Mouse (Mus musculus) gastrocnemius, adult 18-20 months (tissue): ENCODE measurements around the gene Tcp1. TPM values are rescaled to one million over a fixed set of nuclear protein-coding genes. Genes with fewer than 3 reads are reported as not detected.

ENCODE experiments used
- DNase-seq: peaks from one replicate; pipeline ENCODE4 v3.0.0; 2021; ENCODE audit warnings: low spot score
- total RNA-seq, 2 experiments: library from RNA; stranded (reverse); gene quantifications; 2 replicates each; pipeline ENCODE4 v1.2.3; 2021

The Tcp1 gene
- total RNA-seq, 2 experiments from 2014 or later, result 167 to 180 TPM

DNA sequence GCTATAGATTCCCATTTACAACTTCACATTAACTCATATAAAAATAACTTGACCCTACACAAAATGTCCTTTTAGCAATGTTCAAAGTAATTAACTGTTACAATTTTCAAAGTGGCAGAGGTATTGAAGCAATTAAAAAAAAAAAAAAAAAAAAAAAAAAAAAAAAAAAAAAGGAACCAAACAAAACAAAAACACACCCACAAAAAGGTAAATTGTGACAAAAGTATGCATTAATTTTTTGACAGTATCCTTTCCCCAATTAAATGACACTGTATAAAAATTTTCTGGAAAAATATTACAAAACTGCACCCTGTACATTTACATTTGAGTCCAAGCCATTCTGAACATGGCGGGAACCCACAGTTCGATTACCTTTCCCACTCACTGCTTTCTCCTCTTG lies 51.7 kb downstream of the Tcp1 start:
- no peak for DNase-seq

DNA sequence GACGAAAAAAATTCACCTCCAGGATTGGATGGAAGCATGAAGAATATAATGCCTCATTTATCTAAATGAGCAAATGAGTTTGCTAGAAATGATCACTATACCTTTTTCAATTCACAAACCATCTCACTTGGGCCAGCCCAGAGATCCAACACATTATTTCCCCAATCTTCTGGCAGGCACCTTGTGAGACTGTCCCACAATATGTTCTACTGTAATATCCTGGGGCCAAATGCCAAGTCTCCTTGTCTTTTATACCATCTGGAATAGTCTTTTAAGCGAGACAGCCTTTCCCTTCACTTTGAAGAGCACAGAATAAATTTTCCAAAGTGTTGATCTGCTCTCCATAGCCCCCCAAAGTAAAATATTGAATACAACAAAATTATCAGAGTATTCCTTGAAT lies 58.4 kb downstream of the Tcp1 start:
- no peak for DNase-seq

Other genes starting within 250 kb of the Tcp1 start
- gene Slc22a1, start 239.9 kb upstream of the Tcp1 start, total RNA-seq, result under 1 TPM in 1 of 2 experiments, not detected in 1; 0.62 TPM
- gene Igf2r, start 146.0 kb upstream of the Tcp1 start, total RNA-seq, result 10 to 100 TPM; 42.4 to 43.3 TPM
- gene Mas1, start 47.6 kb upstream of the Tcp1 start, total RNA-seq, result under 1 TPM in 1 of 2 experiments, not detected in 1; 0.19 TPM
- gene Mrgprh, start 39.7 kb upstream of the Tcp1 start, total RNA-seq, result 1 to 10 TPM; 4.4 to 4.7 TPM
- under 1 TPM; 0.18 to 0.31 TPM for gene Pnldc1, start 5.5 kb upstream of the Tcp1 start, total RNA-seq
- gene Mrpl18, start 644 bp downstream of the Tcp1 start, total RNA-seq, result 100 to 1,000 TPM; 103 to 121 TPM
- gene Acat3, start 24.9 kb downstream of the Tcp1 start, total RNA-seq, result not detected
- 1 to 10 TPM; 3.0 to 3.1 TPM for gene Acat2, start 45.0 kb downstream of the Tcp1 start, total RNA-seq
- 10 to 100 TPM; 24.2 to 25.7 TPM for gene Wtap, start 78.5 kb downstream of the Tcp1 start, total RNA-seq
- 100 to 1,000 TPM; 418 to 433 TPM for gene Sod2, start 91.1 kb downstream of the Tcp1 start, total RNA-seq
- gene Gpr31b, start 136.6 kb downstream of the Tcp1 start, total RNA-seq, result not detected
- under 1 TPM; 0.25 to 0.38 TPM for gene Tcp10b, start 145.4 kb downstream of the Tcp1 start, total RNA-seq
- gene Unc93a, start 216.1 kb downstream of the Tcp1 start, total RNA-seq, result not detected